Mouse (Mus musculus) heart, adult 2 months (tissue): Measurements from ENCODE around the gene Igsf9.

Experiments used
- CTCF ChIP-seq: fragments of 200-600 bp; IDR thresholded peaks from 2 replicates; pipeline ENCODE4 v1.8.1; 2022; ENCODE audit warnings: antibody characterized with exemption, mild to moderate bottlenecking, moderate library complexity
- EP300 ChIP-seq: fragments of 200-500 bp; IDR thresholded peaks from 2 replicates; pipeline ENCODE4 v1.6.1; 2011; ENCODE audit warnings: low read depth, low read length, control low read depth; ENCODE audit not compliant: insufficient read depth
- POLR2A ChIP-seq: fragments of 200-500 bp; IDR thresholded peaks from 2 replicates; pipeline ENCODE4 v1.6.1; 2011; ENCODE audit warnings: mild to moderate bottlenecking, low read depth, low read length, control low read depth; ENCODE audit not compliant: insufficient read depth

DNA sequence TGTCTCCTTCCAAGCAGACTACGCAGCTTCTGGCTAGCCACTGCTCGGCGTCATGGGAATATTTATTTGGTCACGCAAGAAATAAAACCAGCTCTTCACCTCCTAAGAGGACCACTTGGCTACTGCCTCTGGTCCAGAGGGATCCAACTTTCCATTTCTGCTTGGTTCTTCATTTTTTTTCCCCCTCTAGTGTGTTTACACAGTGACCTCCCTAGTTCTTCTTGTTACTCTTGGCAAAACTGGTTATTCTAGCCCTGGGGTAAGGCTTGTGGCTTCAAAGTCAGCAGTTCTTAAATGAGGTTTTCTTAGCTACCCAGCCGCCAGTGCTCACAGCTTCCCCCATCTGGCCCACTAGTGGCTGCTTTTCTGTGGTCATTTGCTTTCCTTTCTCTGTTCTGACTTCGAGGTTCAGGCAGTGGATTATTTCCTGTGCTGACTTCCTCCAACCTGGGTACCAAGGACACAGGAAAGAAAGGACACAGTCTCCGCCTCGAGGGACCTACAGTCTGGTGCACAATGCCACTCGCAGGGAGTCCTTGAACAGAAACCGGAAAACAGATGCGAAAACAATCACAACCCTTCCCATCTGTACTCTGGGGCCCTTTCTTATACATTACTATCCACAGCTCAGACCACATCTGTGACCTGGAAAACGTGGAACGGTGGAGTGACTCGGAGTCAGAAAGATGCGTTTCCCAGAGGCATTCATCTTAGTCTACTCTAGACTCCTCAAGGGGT lies 43.6 kb downstream of the Igsf9 start:
- TF ChIP-seq POLR2A (peak; percentile 50), CTCF (peak; percentile 69), EP300 (peak; percentile 96)
